Mouse (Mus musculus): ENCODE data around the gene Tnr. TPM values are rescaled to one million over a fixed set of nuclear protein-coding genes. Genes with fewer than 3 reads are reported as not detected.
A peak's percentile ranks its signal among the peaks of the same experiment; 100 is the strongest.

Gene Tnr
- polyA plus RNA-seq, 1 experiment from 2014 or later, result 0.04 TPM

GRCm38 (mm10) chr1:159645719-159646118 is 122.2 kb downstream of the Tnr start:
- WGBS, result 91% methylated on average over 4 of the region's 4 CpGs
- no peaks in the 10 kb centered on the region for H3K9me3 ChIP-seq
- H3K27me3 ChIP-seq, result no peaks in the 10 kb centered on the region
- no peak overlapping the region for H3K4me3 ChIP-seq
- no peaks in the 10 kb centered on the region for H3K4me1 ChIP-seq
- no peaks in the 10 kb centered on the region for H3K36me3 ChIP-seq
- H3K27ac ChIP-seq, result no peak overlapping the region
- no peak overlapping the region for H3K9ac ChIP-seq
- ATAC-seq (ENCODE audit: insufficient number of reproducible peaks, insufficient read depth, low FRiP score, low TSS enrichment, low read depth), result no peak
- H3K4me2 ChIP-seq, result no peak overlapping the region

GRCm38 (mm10) chr1:159650486-159650885 is 126.9 kb downstream of the Tnr start:
- no peaks in the 10 kb centered on the region for H3K4me1 ChIP-seq
- H3K9me3 ChIP-seq, result no peaks in the 10 kb centered on the region
- no peak overlapping the region for H3K27ac ChIP-seq
- no peak for ATAC-seq (ENCODE audit: insufficient number of reproducible peaks, insufficient read depth, low FRiP score, low TSS enrichment, low read depth)
- no peaks in the 10 kb centered on the region for H3K27me3 ChIP-seq
- H3K4me3 ChIP-seq, result no peak overlapping the region
- no peak overlapping the region for H3K4me2 ChIP-seq
- WGBS, result 15% methylated on average over 4 of the region's 4 CpGs
- no peak overlapping the region for H3K9ac ChIP-seq
- H3K36me3 ChIP-seq, result no peaks in the 10 kb centered on the region

- Histone ChIP-seq H3K27ac (no peak overlapping the region), H3K4me2 (no peak overlapping the region), H3K9ac (no peak overlapping the region), H3K9me3 (no peaks in the 10 kb centered on the region), H3K27me3 (no peaks in the 10 kb centered on the region), H3K4me1 (peaks cover 11% of the 10 kb centered on the region), H3K4me3 (no peak overlapping the region), H3K36me3 (no peaks in the 10 kb centered on the region)
- ATAC-seq (ENCODE audit: insufficient number of reproducible peaks, insufficient read depth, low FRiP score, low TSS enrichment, low read depth), result no peak
- 82% methylated on average over 3 of the region's 3 CpGs for WGBS
Measured at GRCm38 (mm10) chr1:159655241-159655640, 131.7 kb downstream of the Tnr start.

- no peak for ATAC-seq (ENCODE audit: insufficient number of reproducible peaks, insufficient read depth, low FRiP score, low TSS enrichment, low read depth)
Measured at GRCm38 (mm10) chr1:159657856-159658542, 134.4 kb downstream of the Tnr start.

GRCm38 (mm10) chr1:159660620-159661501 is 137.3 kb downstream of the Tnr start:
- ATAC-seq (ENCODE audit: insufficient number of reproducible peaks, insufficient read depth, low FRiP score, low TSS enrichment, low read depth), result no peak
- Histone ChIP-seq H3K27ac (no peak overlapping the region), H3K9ac (no peak overlapping the region), H3K4me1 (peaks cover 19% of the 10 kb centered on the region), H3K4me3 (no peak overlapping the region), H3K9me3 (no peaks in the 10 kb centered on the region), H3K36me3 (no peaks in the 10 kb centered on the region), H3K4me2 (no peak overlapping the region), H3K27me3 (no peaks in the 10 kb centered on the region)
- WGBS, result 70% methylated on average over 6 of the region's 6 CpGs

More at GRCm38 (mm10) chr1:159657856-159658542, 134.4 kb downstream of the Tnr start:
- Histone ChIP-seq H3K27ac (no peak overlapping the region), H3K36me3 (no peaks in the 10 kb centered on the region), H3K27me3 (no peaks in the 10 kb centered on the region), H3K4me1 (peaks cover 11% of the 10 kb centered on the region), H3K4me2 (peak overlapping the region; percentile 37), H3K9me3 (no peaks in the 10 kb centered on the region), H3K9ac (no peak overlapping the region), H3K4me3 (no peak overlapping the region)
- WGBS, result 19% methylated on average over 11 of the region's 11 CpGs

- Histone ChIP-seq H3K36me3 (no peaks in the 10 kb centered on the region), H3K9ac (no peak overlapping the region), H3K27ac (no peak overlapping the region), H3K4me3 (no peak overlapping the region), H3K4me1 (peaks cover 7% of the 10 kb centered on the region), H3K9me3 (no peaks in the 10 kb centered on the region), H3K27me3 (no peaks in the 10 kb centered on the region), H3K4me2 (no peak overlapping the region)
- 72% methylated on average over 3 of the region's 3 CpGs for WGBS
- no peak for ATAC-seq (ENCODE audit: insufficient number of reproducible peaks, insufficient read depth, low FRiP score, low TSS enrichment, low read depth)
Measured at GRCm38 (mm10) chr1:159664496-159664895, 140.9 kb downstream of the Tnr start.

GRCm38 (mm10) chr1:159664945-159665344 is 141.4 kb downstream of the Tnr start:
- no peak overlapping the region for H3K4me2 ChIP-seq
- no peak overlapping the region for H3K9ac ChIP-seq
- no peak overlapping the region for H3K4me3 ChIP-seq
- ATAC-seq (ENCODE audit: insufficient number of reproducible peaks, insufficient read depth, low FRiP score, low TSS enrichment, low read depth), result no peak
- 86% methylated on average over 4 of the region's 4 CpGs for WGBS
- H3K36me3 ChIP-seq, result no peaks in the 10 kb centered on the region
- H3K27me3 ChIP-seq, result no peaks in the 10 kb centered on the region
- H3K27ac ChIP-seq, result no peak overlapping the region
- peaks cover 7% of the 10 kb centered on the region for H3K4me1 ChIP-seq
- H3K9me3 ChIP-seq, result no peaks in the 10 kb centered on the region

GRCm38 (mm10) chr1:159670629-159671150 is 147.1 kb downstream of the Tnr start:
- H3K9ac ChIP-seq, result no peak overlapping the region
- H3K4me3 ChIP-seq, result no peak overlapping the region
- ATAC-seq (ENCODE audit: insufficient number of reproducible peaks, insufficient read depth, low FRiP score, low TSS enrichment, low read depth), result 0 out of 2 replicates have a peak, but pooled peaks have one; percentile 37
- H3K36me3 ChIP-seq, result no peaks in the 10 kb centered on the region
- peaks cover 10% of the 10 kb centered on the region for H3K4me1 ChIP-seq
- WGBS, result 24% methylated on average over 16 of the region's 16 CpGs
- no peaks in the 10 kb centered on the region for H3K9me3 ChIP-seq
- peak overlapping the region; percentile 19; the same call in 1 of the 2 replicates for H3K4me2 ChIP-seq
- H3K27me3 ChIP-seq, result no peaks in the 10 kb centered on the region
- H3K27ac ChIP-seq, result no peak overlapping the region

GRCm38 (mm10) chr1:159671181-159671580 is 147.6 kb downstream of the Tnr start:
- Histone ChIP-seq H3K9me3 (no peaks in the 10 kb centered on the region), H3K4me2 (0 out of 2 replicates have a peak overlapping the region, but pooled peaks have one; percentile 19), H3K27me3 (no peaks in the 10 kb centered on the region), H3K4me3 (no peak overlapping the region), H3K4me1 (peaks cover 10% of the 10 kb centered on the region), H3K27ac (no peak overlapping the region), H3K36me3 (no peaks in the 10 kb centered on the region), H3K9ac (no peak overlapping the region)
- WGBS, result 85% methylated on average over 8 of the region's 8 CpGs
- no peak for ATAC-seq (ENCODE audit: insufficient number of reproducible peaks, insufficient read depth, low FRiP score, low TSS enrichment, low read depth)

GRCm38 (mm10) chr1:159674240-159674639 is 150.7 kb downstream of the Tnr start:
- no peak for ATAC-seq (ENCODE audit: insufficient number of reproducible peaks, insufficient read depth, low FRiP score, low TSS enrichment, low read depth)
- no peak overlapping the region for H3K4me3 ChIP-seq
- H3K36me3 ChIP-seq, result no peaks in the 10 kb centered on the region
- 61% methylated on average over 1 of the region's 1 CpGs for WGBS
- H3K27ac ChIP-seq, result no peak overlapping the region
- H3K4me2 ChIP-seq, result no peak overlapping the region
- H3K27me3 ChIP-seq, result no peaks in the 10 kb centered on the region
- H3K4me1 ChIP-seq, result peaks cover 17% of the 10 kb centered on the region
- no peak overlapping the region for H3K9ac ChIP-seq
- no peaks in the 10 kb centered on the region for H3K9me3 ChIP-seq

- Histone ChIP-seq H3K4me1 (peaks cover 13% of the 10 kb centered on the region), H3K27me3 (no peaks in the 10 kb centered on the region), H3K4me3 (no peak overlapping the region), H3K9ac (no peak overlapping the region), H3K9me3 (no peaks in the 10 kb centered on the region), H3K4me2 (no peak overlapping the region), H3K27ac (no peak overlapping the region), H3K36me3 (no peaks in the 10 kb centered on the region)
- no peak for ATAC-seq (ENCODE audit: insufficient number of reproducible peaks, insufficient read depth, low FRiP score, low TSS enrichment, low read depth)
- 68% methylated on average over 4 of the region's 4 CpGs for WGBS
Measured at GRCm38 (mm10) chr1:159675472-159675871, 151.9 kb downstream of the Tnr start.
